Mouse (Mus musculus): Measurements from ENCODE around the gene Gnb5. TPM values are rescaled to one million over a fixed set of nuclear protein-coding genes. Genes with fewer than 3 reads are reported as not detected.

Gene Gnb5
- polyA plus RNA-seq, 1 experiment from 2014 or later: 36.0 TPM

DNA sequence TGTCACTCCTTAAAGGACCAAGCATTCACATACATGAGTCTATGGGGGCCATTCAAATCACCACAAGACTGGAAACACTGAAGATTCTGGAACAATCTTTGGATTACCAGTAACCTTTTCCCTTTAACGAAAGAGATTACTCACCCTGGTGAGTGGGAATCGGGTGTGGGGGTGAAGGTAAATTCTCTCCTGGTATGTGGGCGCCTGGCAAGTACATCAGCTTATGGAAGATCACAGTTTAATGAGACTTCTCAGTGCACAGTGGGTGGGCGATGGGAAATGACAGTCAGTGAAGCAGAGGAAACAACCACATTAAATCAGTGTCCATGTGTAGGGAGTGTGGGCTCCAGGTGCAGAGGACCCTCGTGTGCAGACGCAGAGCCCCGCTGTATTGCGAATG is 24.7 kb downstream of the Gnb5 start:
- no peak for ATAC-seq (ENCODE audit: low FRiP score, low read depth)
- H3K27me3 ChIP-seq: no peaks in the 10 kb centered on the region
- H3K27ac ChIP-seq (replicated peaks): no peak overlapping the region
- H3K4me3 ChIP-seq: no peak overlapping the region
- H3K9me3 ChIP-seq: no peaks in the 10 kb centered on the region
- H3K4me2 ChIP-seq (replicated peaks): no peak overlapping the region
- H3K9ac ChIP-seq (replicated peaks): no peak overlapping the region
- 89% methylated on average over 8 of the region's 8 CpGs for WGBS
- no peaks in the 10 kb centered on the region for H3K4me1 ChIP-seq
- H3K36me3 ChIP-seq: peaks cover 45% of the 10 kb centered on the region

DNA sequence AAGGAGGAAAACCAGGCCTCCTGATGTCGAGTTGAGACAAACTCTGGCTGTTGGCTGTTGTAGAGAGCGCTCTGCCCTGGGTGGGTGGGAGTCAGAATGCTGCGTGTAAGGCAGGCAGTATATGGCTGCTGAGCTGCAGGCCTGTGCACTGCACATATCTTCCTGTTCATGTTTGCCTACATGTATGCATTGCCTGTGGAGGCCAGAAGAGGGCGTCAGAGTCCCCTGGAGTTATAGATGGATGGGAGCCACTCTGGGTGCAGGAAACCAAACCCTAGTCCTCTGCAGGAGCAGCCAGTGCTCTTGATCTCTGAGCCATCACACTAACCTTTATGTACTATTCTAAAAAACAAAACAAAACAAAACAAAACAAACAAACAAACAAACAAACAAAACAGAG is 28.4 kb downstream of the Gnb5 start:
- H3K9ac ChIP-seq (replicated peaks): no peak overlapping the region
- H3K36me3 ChIP-seq: peaks cover 67% of the 10 kb centered on the region
- no peak overlapping the region for H3K4me2 ChIP-seq (replicated peaks)
- ATAC-seq (ENCODE audit: low FRiP score, low read depth): no peak
- H3K27ac ChIP-seq (replicated peaks): no peak overlapping the region
- 81% methylated on average over 4 of the region's 4 CpGs for WGBS
- H3K9me3 ChIP-seq: no peaks in the 10 kb centered on the region
- no peak overlapping the region for H3K4me3 ChIP-seq
- H3K27me3 ChIP-seq: no peaks in the 10 kb centered on the region
- H3K4me1 ChIP-seq: no peaks in the 10 kb centered on the region

GRCm38 (mm10) chr9:75338016-75338415 is 31.9 kb downstream of the Gnb5 start:
- 96% methylated on average over 6 of the region's 6 CpGs for WGBS
- no peaks in the 10 kb centered on the region for H3K4me1 ChIP-seq
- no peaks in the 10 kb centered on the region for H3K9me3 ChIP-seq
- H3K27ac ChIP-seq (replicated peaks): no peak overlapping the region
- H3K27me3 ChIP-seq: no peaks in the 10 kb centered on the region
- peaks cover 71% of the 10 kb centered on the region for H3K36me3 ChIP-seq
- no peak overlapping the region for H3K4me3 ChIP-seq
- H3K9ac ChIP-seq (replicated peaks): no peak overlapping the region
- no peak overlapping the region for H3K4me2 ChIP-seq (replicated peaks)
- no peak for ATAC-seq (ENCODE audit: low FRiP score, low read depth)

GRCm38 (mm10) chr9:75342433-75342832 is 36.3 kb downstream of the Gnb5 start:
- no peak overlapping the region for H3K27ac ChIP-seq (replicated peaks)
- no peak overlapping the region for H3K4me3 ChIP-seq
- no peaks in the 10 kb centered on the region for H3K4me1 ChIP-seq
- 91% methylated on average over 4 of the region's 4 CpGs for WGBS
- no peak overlapping the region for H3K4me2 ChIP-seq (replicated peaks)
- no peaks in the 10 kb centered on the region for H3K9me3 ChIP-seq
- H3K27me3 ChIP-seq: no peaks in the 10 kb centered on the region
- H3K36me3 ChIP-seq: peaks cover 57% of the 10 kb centered on the region
- H3K9ac ChIP-seq (replicated peaks): no peak overlapping the region
- no peak for ATAC-seq (ENCODE audit: low FRiP score, low read depth)

DNA sequence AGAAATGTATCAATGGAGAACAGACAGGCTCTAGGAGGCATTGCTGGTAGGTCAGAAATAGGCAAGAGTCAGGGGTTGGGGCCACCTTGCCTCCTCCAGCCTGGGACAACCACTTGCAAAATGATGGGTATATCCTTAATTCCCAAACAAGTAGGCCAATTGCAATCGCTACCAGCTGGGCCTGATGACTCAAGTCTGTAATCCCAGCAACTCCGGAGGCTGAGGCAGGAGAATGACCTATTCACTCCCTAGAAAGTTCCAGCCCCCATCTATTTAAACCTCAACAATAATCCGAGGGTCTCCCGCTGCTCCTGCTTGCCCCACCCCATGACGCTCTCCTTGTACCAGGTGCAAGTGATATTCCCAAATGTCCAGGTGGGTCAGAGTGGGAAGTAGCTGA is 41.4 kb downstream of the Gnb5 start, which contains the start of gene Bcl2l10:
Gene Bcl2l10 (plus strand): TSS at position 301 of the 400 bp plus-strand sequence.
- H3K4me2 ChIP-seq (replicated peaks): no peak within 1 kb of the TSS
- 92% methylated on average over 5 of the region's 5 CpGs for WGBS
- no peaks in the 10 kb centered on the region for H3K27me3 ChIP-seq
- ATAC-seq (ENCODE audit: low FRiP score, low read depth): no peak
- H3K4me3 ChIP-seq: no peak within 1 kb of the TSS
- no peak within 1 kb of the TSS for H3K27ac ChIP-seq (replicated peaks)
- no peaks in the 10 kb centered on the region for H3K4me1 ChIP-seq
- peaks cover 33% of the 10 kb centered on the region for H3K36me3 ChIP-seq
- H3K9me3 ChIP-seq: no peaks in the 10 kb centered on the region
- H3K9ac ChIP-seq (replicated peaks): no peak within 1 kb of the TSS

DNA sequence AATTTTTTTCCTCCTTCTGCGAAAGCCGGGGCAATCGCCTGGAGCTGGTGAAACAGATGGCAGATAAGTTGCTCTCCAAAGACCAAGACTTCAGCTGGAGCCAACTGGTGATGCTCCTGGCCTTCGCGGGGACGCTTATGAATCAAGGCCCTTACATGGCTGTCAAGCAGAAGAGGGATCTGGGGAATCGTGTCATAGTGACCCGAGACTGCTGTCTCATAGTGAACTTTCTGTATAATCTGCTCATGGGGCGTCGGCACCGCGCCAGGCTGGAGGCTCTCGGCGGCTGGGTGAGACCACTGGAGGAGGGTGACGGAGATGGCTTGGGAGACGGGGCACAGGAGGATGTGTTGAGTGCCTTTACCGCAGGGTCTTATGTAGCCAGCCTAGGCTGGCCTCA is 42.0 kb downstream of the Gnb5 start:
- no peak overlapping the region for H3K9ac ChIP-seq (replicated peaks)
- peaks cover 27% of the 10 kb centered on the region; the same call in 1 of the 2 replicates for H3K36me3 ChIP-seq
- no peaks in the 10 kb centered on the region for H3K4me1 ChIP-seq
- H3K9me3 ChIP-seq: no peaks in the 10 kb centered on the region
- no peak for ATAC-seq (ENCODE audit: low FRiP score, low read depth)
- no peak overlapping the region for H3K4me3 ChIP-seq
- no peak overlapping the region for H3K27ac ChIP-seq (replicated peaks)
- 94% methylated on average over 17 of the region's 17 CpGs for WGBS
- H3K27me3 ChIP-seq: no peaks in the 10 kb centered on the region
- no peak overlapping the region for H3K4me2 ChIP-seq (replicated peaks)

DNA sequence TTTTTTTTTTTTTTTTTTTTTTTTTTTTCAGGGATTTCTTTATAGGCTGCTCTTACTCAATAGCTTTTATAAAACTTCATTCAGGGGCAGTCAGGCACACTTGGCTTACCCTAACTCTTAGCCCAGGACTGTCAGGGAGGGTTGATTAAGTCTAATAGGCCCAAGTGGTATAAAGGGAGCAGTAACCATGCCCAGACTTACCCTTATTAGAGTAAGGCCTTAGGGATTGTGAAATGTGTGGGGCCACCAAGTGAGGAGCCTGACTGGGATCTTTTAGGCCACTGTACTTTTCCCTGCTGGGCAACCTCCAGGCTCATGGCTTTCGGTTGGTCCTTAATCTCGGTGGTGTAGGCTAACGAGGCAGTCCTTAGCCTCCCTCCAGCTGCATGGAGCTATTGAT is 42.6 kb downstream of the Gnb5 start:
- Histone ChIP-seq H3K36me3 (peaks cover 24% of the 10 kb centered on the region; the same call in 1 of the 2 replicates), H3K27me3 (no peaks in the 10 kb centered on the region), H3K9ac (replicated peaks) (no peak overlapping the region), H3K4me2 (replicated peaks) (no peak overlapping the region), H3K4me3 (no peak overlapping the region), H3K27ac (replicated peaks) (no peak overlapping the region), H3K4me1 (no peaks in the 10 kb centered on the region), H3K9me3 (no peaks in the 10 kb centered on the region)
- 55% methylated on average over 3 of the region's 3 CpGs for WGBS
- no peak for ATAC-seq (ENCODE audit: low FRiP score, low read depth)

- no peak overlapping the region for H3K9ac ChIP-seq (replicated peaks)
- WGBS: 75% methylated on average over 8 of the region's 8 CpGs
- no peak overlapping the region for H3K4me3 ChIP-seq
- no peaks in the 10 kb centered on the region for H3K9me3 ChIP-seq
- 0 out of 2 replicates have a peak, but pooled peaks cover 2% of the 10 kb centered on the region for H3K36me3 ChIP-seq
- no peak for ATAC-seq (ENCODE audit: low FRiP score, low read depth)
- H3K27ac ChIP-seq (replicated peaks): no peak overlapping the region
- no peaks in the 10 kb centered on the region for H3K4me1 ChIP-seq
- no peaks in the 10 kb centered on the region for H3K27me3 ChIP-seq
- no peak overlapping the region for H3K4me2 ChIP-seq (replicated peaks)
Observed at GRCm38 (mm10) chr9:75353094-75353493, 47.0 kb downstream of the Gnb5 start.

- WGBS: 92% methylated on average over 4 of the region's 4 CpGs
- ATAC-seq (ENCODE audit: low FRiP score, low read depth): no peak
Observed at GRCm38 (mm10) chr9:75355783-75356182, 49.7 kb downstream of the Gnb5 start.

GRCm38 (mm10) chr9:75357087-75357654 is 51.1 kb downstream of the Gnb5 start:
- Histone ChIP-seq H3K9me3 (no peaks in the 10 kb centered on the region), H3K4me3 (no peak overlapping the region), H3K27me3 (no peaks in the 10 kb centered on the region), H3K9ac (replicated peaks) (no peak overlapping the region), H3K36me3 (no peaks in the 10 kb centered on the region), H3K4me1 (no peaks in the 10 kb centered on the region), H3K27ac (replicated peaks) (no peak overlapping the region), H3K4me2 (replicated peaks) (no peak overlapping the region)
- WGBS: 76% methylated on average over 9 of the region's 9 CpGs
- no peak for ATAC-seq (ENCODE audit: low FRiP score, low read depth)

More at GRCm38 (mm10) chr9:75355783-75356182, 49.7 kb downstream of the Gnb5 start:
- Histone ChIP-seq H3K27me3 (no peaks in the 10 kb centered on the region), H3K9ac (replicated peaks) (no peak overlapping the region), H3K27ac (replicated peaks) (no peak overlapping the region), H3K4me3 (no peak overlapping the region), H3K36me3 (no peaks in the 10 kb centered on the region), H3K4me2 (replicated peaks) (no peak overlapping the region), H3K4me1 (no peaks in the 10 kb centered on the region), H3K9me3 (no peaks in the 10 kb centered on the region)

GRCm38 (mm10) chr9:75361699-75362098 is 55.6 kb downstream of the Gnb5 start:
- H3K4me2 ChIP-seq (replicated peaks): no peak overlapping the region
- no peak overlapping the region for H3K9ac ChIP-seq (replicated peaks)
- no peaks in the 10 kb centered on the region for H3K4me1 ChIP-seq
- no peaks in the 10 kb centered on the region for H3K9me3 ChIP-seq
- H3K4me3 ChIP-seq: no peak overlapping the region
- H3K27me3 ChIP-seq: no peaks in the 10 kb centered on the region
- no peaks in the 10 kb centered on the region for H3K36me3 ChIP-seq
- peak; percentile 54; the same call in 1 of the 2 replicates for ATAC-seq (ENCODE audit: low FRiP score, low read depth)
- WGBS: 45% methylated on average over 5 of the region's 5 CpGs
- no peak overlapping the region for H3K27ac ChIP-seq (replicated peaks)

DNA sequence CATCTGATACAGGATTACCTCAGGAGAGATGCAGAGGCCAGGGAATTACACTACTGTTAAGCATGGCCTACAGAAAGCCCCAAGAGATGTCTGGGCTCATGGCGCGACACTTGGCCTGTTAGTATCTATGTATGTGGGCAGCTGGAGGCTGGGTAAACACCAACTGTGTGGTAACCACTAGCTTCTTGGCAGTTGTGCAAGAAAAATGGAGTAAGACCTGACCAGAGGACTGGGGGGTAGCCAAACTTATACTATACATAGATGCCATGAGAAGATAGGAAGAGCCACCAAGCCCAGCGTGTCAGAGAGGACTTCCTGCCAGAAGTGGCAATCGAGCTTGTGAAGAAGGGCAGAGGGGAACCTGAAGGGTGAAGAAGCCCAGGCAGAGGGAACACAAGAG is 56.1 kb downstream of the Gnb5 start:
- 90% methylated on average over 4 of the region's 4 CpGs for WGBS
- H3K9me3 ChIP-seq: no peaks in the 10 kb centered on the region
- H3K4me3 ChIP-seq: no peak overlapping the region
- H3K27ac ChIP-seq (replicated peaks): no peak overlapping the region
- no peaks in the 10 kb centered on the region for H3K4me1 ChIP-seq
- no peaks in the 10 kb centered on the region for H3K36me3 ChIP-seq
- no peak for ATAC-seq (ENCODE audit: low FRiP score, low read depth)
- no peak overlapping the region for H3K4me2 ChIP-seq (replicated peaks)
- no peak overlapping the region for H3K9ac ChIP-seq (replicated peaks)
- no peaks in the 10 kb centered on the region for H3K27me3 ChIP-seq

GRCm38 (mm10) chr9:75363001-75363400 is 56.9 kb downstream of the Gnb5 start:
- H3K36me3 ChIP-seq: no peaks in the 10 kb centered on the region
- 83% methylated on average over 5 of the region's 5 CpGs for WGBS

More at GRCm38 (mm10) chr9:75363001-75363400, 56.9 kb downstream of the Gnb5 start:
- H3K9me3 ChIP-seq: no peaks in the 10 kb centered on the region
- no peak overlapping the region for H3K27ac ChIP-seq (replicated peaks)
- H3K4me1 ChIP-seq: no peaks in the 10 kb centered on the region
- H3K9ac ChIP-seq (replicated peaks): no peak overlapping the region
- no peak overlapping the region for H3K4me2 ChIP-seq (replicated peaks)
- no peak overlapping the region for H3K4me3 ChIP-seq
- no peaks in the 10 kb centered on the region for H3K27me3 ChIP-seq
- ATAC-seq (ENCODE audit: low FRiP score, low read depth): no peak

All from midbrain, embryonic 12.5 days (tissue).